Mouse (Mus musculus): Measurements from ENCODE around the gene Lef1.

Gene Lef1

GRCm38 (mm10) chr3:131108094-131108653 lies 2.1 kb upstream of the Lef1 start:
- no peak for DNase-seq

- no peak for DNase-seq
Observed at GRCm38 (mm10) chr3:131109066-131109685, 1.1 kb upstream of the Lef1 start.

- no peak for DNase-seq
Observed at GRCm38 (mm10) chr3:131109686-131110070, 593 bp upstream of the Lef1 start.

- no peak for DNase-seq
Observed at GRCm38 (mm10) chr3:131111151-131111850, 1.0 kb downstream of the Lef1 start.

GRCm38 (mm10) chr3:131111851-131112572 lies 1.7 kb downstream of the Lef1 start:
- DNase-seq, result no peak

GRCm38 (mm10) chr3:131112573-131112955 lies 2.3 kb downstream of the Lef1 start:
- DNase-seq, result no peak

- no peak for DNase-seq
Observed at GRCm38 (mm10) chr3:131113029-131113428, 2.8 kb downstream of the Lef1 start.

GRCm38 (mm10) chr3:131116116-131116515 lies 5.8 kb downstream of the Lef1 start:
- no peak for DNase-seq

- DNase-seq, result no peak
Observed at GRCm38 (mm10) chr3:131117352-131117751, 7.1 kb downstream of the Lef1 start.

- no peak for DNase-seq
Observed at GRCm38 (mm10) chr3:131117883-131118282, 7.6 kb downstream of the Lef1 start.

- no peak for DNase-seq
Observed at GRCm38 (mm10) chr3:131119435-131119834, 9.2 kb downstream of the Lef1 start.

GRCm38 (mm10) chr3:131123501-131123900 lies 13.2 kb downstream of the Lef1 start:
- no peak for DNase-seq

- no peak for DNase-seq
Observed at GRCm38 (mm10) chr3:131125873-131126272, 15.6 kb downstream of the Lef1 start.

GRCm38 (mm10) chr3:131126438-131126837 lies 16.2 kb downstream of the Lef1 start:
- no peak for DNase-seq

- DNase-seq, result no peak
Observed at GRCm38 (mm10) chr3:131134003-131134402, 23.7 kb downstream of the Lef1 start.

- no peak for DNase-seq
Observed at GRCm38 (mm10) chr3:131135434-131135833, 25.2 kb downstream of the Lef1 start.

- DNase-seq, result no peak
Observed at GRCm38 (mm10) chr3:131136455-131136854, 26.2 kb downstream of the Lef1 start.

- no peak for DNase-seq
Observed at GRCm38 (mm10) chr3:131137119-131137781, 27.0 kb downstream of the Lef1 start.

GRCm38 (mm10) chr3:131138224-131138623 lies 28.0 kb downstream of the Lef1 start:
- DNase-seq, result no peak

GRCm38 (mm10) chr3:131138797-131139196 lies 28.5 kb downstream of the Lef1 start:
- no peak for DNase-seq

GRCm38 (mm10) chr3:131139345-131140090 lies 29.2 kb downstream of the Lef1 start:
- no peak for DNase-seq

GRCm38 (mm10) chr3:131140091-131140462 lies 29.8 kb downstream of the Lef1 start:
- DNase-seq, result no peak

GRCm38 (mm10) chr3:131141546-131141945 lies 31.3 kb downstream of the Lef1 start:
- no peak for DNase-seq
